Mouse (Mus musculus) c-Kit-positive CD71-positive TER-119-negative erythroid progenitor cells, embryonic 14.5 days (primary cell): ENCODE data around the gene Elf2.
"Not testable (repeated sequence)": the region's sequence is repeated elsewhere in the genome, so short reads cannot be mapped to it uniquely, and the experiment has no call there.

Source experiments
- DNase-seq: peaks from one replicate; pipeline ENCODE4 v3.0.0-alpha.2; 2013; ENCODE audit warnings: low read depth

Elf2 gene

GRCm38 (mm10) chr3:51232205-51232910 lies 108.1 kb downstream of the Elf2 start:
- DNase-seq, result no peak

- no peak for DNase-seq
These were observed 109.0 kb downstream of the Elf2 start for GRCm38 (mm10) chr3:51231499-51231898.

GRCm38 (mm10) chr3:51230886-51231285 lies 109.6 kb downstream of the Elf2 start:
- DNase-seq, result no peak

- peak; percentile 92 for DNase-seq
These were observed 110.2 kb downstream of the Elf2 start for GRCm38 (mm10) chr3:51230146-51230835.

GRCm38 (mm10) chr3:51229226-51229625 lies 111.2 kb downstream of the Elf2 start:
- DNase-seq, result no peak

GRCm38 (mm10) chr3:51228821-51229205 lies 111.7 kb downstream of the Elf2 start:
- no peak for DNase-seq

- peak; percentile 85 for DNase-seq
These were observed 112.2 kb downstream of the Elf2 start for GRCm38 (mm10) chr3:51228038-51228820.

GRCm38 (mm10) chr3:51226601-51227000 lies 113.9 kb downstream of the Elf2 start:
- no peak for DNase-seq

GRCm38 (mm10) chr3:51225979-51226378 lies 114.5 kb downstream of the Elf2 start:
- no peak for DNase-seq

- no peak for DNase-seq
These were observed 115.2 kb downstream of the Elf2 start for GRCm38 (mm10) chr3:51225226-51225750.

- DNase-seq, result peak; percentile 78
These were observed 115.9 kb downstream of the Elf2 start, which contains the start of gene Noct for GRCm38 (mm10) chr3:51224363-51225225. Noct (plus strand) TSS chr3:51224447.

GRCm38 (mm10) chr3:51223556-51223955 lies 116.9 kb downstream of the Elf2 start:
- DNase-seq, result no peak

GRCm38 (mm10) chr3:51222834-51223460 lies 117.5 kb downstream of the Elf2 start:
- DNase-seq, result no peak

- no peak for DNase-seq
These were observed 118.2 kb downstream of the Elf2 start for GRCm38 (mm10) chr3:51222302-51222701.

GRCm38 (mm10) chr3:51221847-51222246 lies 118.6 kb downstream of the Elf2 start:
- no peak for DNase-seq

- no peak for DNase-seq
These were observed 119.6 kb downstream of the Elf2 start for GRCm38 (mm10) chr3:51220846-51221245.

GRCm38 (mm10) chr3:51219213-51219612 lies 121.2 kb downstream of the Elf2 start:
- DNase-seq, result no peak

GRCm38 (mm10) chr3:51218385-51218784 lies 122.1 kb downstream of the Elf2 start:
- not testable (repeated sequence) for DNase-seq

- DNase-seq, result not testable (repeated sequence)
These were observed 124.1 kb downstream of the Elf2 start for GRCm38 (mm10) chr3:51216351-51216750.

GRCm38 (mm10) chr3:51215681-51216080 lies 124.8 kb downstream of the Elf2 start:
- DNase-seq, result no peak

- DNase-seq, result no peak
These were observed 127.4 kb downstream of the Elf2 start for GRCm38 (mm10) chr3:51213111-51213510.
